8 mouse cellular contexts compared by ENCODE assay signal in the genomic region with DNA sequence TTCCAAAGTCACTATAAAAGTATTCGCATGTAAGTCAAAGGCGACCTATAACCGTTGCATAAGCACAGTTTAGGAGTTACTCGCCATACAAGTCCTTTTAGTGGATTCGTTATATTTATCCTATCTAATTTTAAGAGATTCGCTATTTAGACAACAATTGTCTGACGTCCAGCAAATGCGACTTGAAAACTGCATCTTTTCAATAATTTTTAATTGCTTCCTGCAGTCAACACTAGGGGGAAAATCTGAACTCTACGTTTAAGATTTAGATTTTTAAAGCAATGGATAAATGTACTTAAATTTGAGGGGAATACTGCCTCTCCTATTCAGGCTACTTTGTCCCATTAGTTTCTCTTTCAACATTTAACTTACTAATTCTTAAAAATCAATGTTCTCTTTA. TPM values are rescaled to one million over a fixed set of nuclear protein-coding genes. Genes with fewer than 3 reads are reported as not detected.
DNase-seq lines count a peak whose midpoint lies in the region; ATAC-seq and TF ChIP-seq lines count a peak whose summit lies in the region.

No protein-coding gene starts in this region.

- peaks cover 37% of the 10 kb centered on the region for H3K27me3 ChIP-seq in kidney, embryonic 15.5 days
- peaks cover 8% of the 10 kb centered on the region for H3K27me3 ChIP-seq in embryonic facial prominence, embryonic 15.5 days
- no peaks in the 10 kb centered on the region for H3K27me3 ChIP-seq in intestine, embryonic 15.5 days (replicated peaks)
- H3K27me3 ChIP-seq in myocyte (ENCODE audit: control insufficient read depth, insufficient read depth, insufficient read length) = peaks cover 14% of the 10 kb centered on the region

- no peaks in the 10 kb centered on the region for H3K9me3 ChIP-seq in kidney, embryonic 15.5 days (replicated peaks)
- H3K9me3 ChIP-seq in embryonic facial prominence, embryonic 15.5 days (replicated peaks) = no peaks in the 10 kb centered on the region
- no peaks in the 10 kb centered on the region for H3K9me3 ChIP-seq in intestine, embryonic 15.5 days

- no peaks in the 10 kb centered on the region for H3K36me3 ChIP-seq in kidney, embryonic 15.5 days
- H3K36me3 ChIP-seq in embryonic facial prominence, embryonic 15.5 days = no peaks in the 10 kb centered on the region
- no peaks in the 10 kb centered on the region for H3K36me3 ChIP-seq in intestine, embryonic 15.5 days
- H3K36me3 ChIP-seq in myocyte (ENCODE audit: control insufficient read depth, insufficient read depth) = no peaks in the 10 kb centered on the region

- ATAC-seq in kidney, embryonic 15.5 days (replicated peaks; ENCODE audit: low FRiP score) = no peak
- ATAC-seq in embryonic facial prominence, embryonic 15.5 days (ENCODE audit: insufficient number of reproducible peaks, low FRiP score, low TSS enrichment, low read depth) = no peak
- ATAC-seq in intestine, embryonic 15.5 days = peak; percentile 6; the same call in 1 of the 2 replicates

- H3K27ac ChIP-seq in kidney, embryonic 15.5 days = no peak overlapping the region
- no peak overlapping the region for H3K27ac ChIP-seq in embryonic facial prominence, embryonic 15.5 days (replicated peaks)
- H3K27ac ChIP-seq in intestine, embryonic 15.5 days = no peak overlapping the region

- H3K9ac ChIP-seq in kidney, embryonic 15.5 days = 0 out of 2 replicates have a peak overlapping the region, but pooled peaks have one; percentile 72
- no peak overlapping the region for H3K9ac ChIP-seq in embryonic facial prominence, embryonic 15.5 days
- no peak overlapping the region for H3K9ac ChIP-seq in intestine, embryonic 15.5 days

- H3K4me1 ChIP-seq in kidney, embryonic 15.5 days = peaks cover 13% of the 10 kb centered on the region
- peaks cover 14% of the 10 kb centered on the region for H3K4me1 ChIP-seq in embryonic facial prominence, embryonic 15.5 days
- 0 out of 2 replicates have a peak, but pooled peaks cover 5% of the 10 kb centered on the region for H3K4me1 ChIP-seq in intestine, embryonic 15.5 days (replicated peaks)

- no peak for TF ChIP-seq POLR2A in myocyte (IDR thresholded peaks at IDR 0.05; ENCODE audit: insufficient read length, low read depth)

- H3ac ChIP-seq in myocyte (ENCODE audit: control insufficient read depth, insufficient read length) = no peak overlapping the region

- H3K4me3 ChIP-seq in kidney, embryonic 15.5 days (replicated peaks) = peak overlapping the region; percentile 77
- peak overlapping the region; percentile 84 for H3K4me3 ChIP-seq in embryonic facial prominence, embryonic 15.5 days (replicated peaks)
- 0 out of 2 replicates have a peak overlapping the region, but pooled peaks have one; percentile 85 for H3K4me3 ChIP-seq in intestine, embryonic 15.5 days (replicated peaks)
- H3K4me3 ChIP-seq in myocyte = peak overlapping the region; percentile 26

- H3K79me2 ChIP-seq in myocyte (ENCODE audit: control insufficient read depth, insufficient read depth) = no peaks in the 10 kb centered on the region

- peak overlapping the region; percentile 98 for H3K4me2 ChIP-seq in kidney, embryonic 15.5 days
- peak overlapping the region; percentile 90 for H3K4me2 ChIP-seq in embryonic facial prominence, embryonic 15.5 days (replicated peaks)
- peak overlapping the region; percentile 89 for H3K4me2 ChIP-seq in intestine, embryonic 15.5 days (replicated peaks)
- peak overlapping the region; percentile 80 for H3K4me2 ChIP-seq in myocyte (ENCODE audit: low read depth)

- DNase-seq in kidney, adult 18-20 months = no peak
- no peak for DNase-seq in urinary bladder, adult 18-20 months (ENCODE audit: low spot score in 2 of 2)
- no peak for DNase-seq in thymus, postnatal 4 days
- no peak for DNase-seq in kidney, adult 9 months

- 37% methylated on average over 9 of the region's 9 CpGs for WGBS in kidney, embryonic 15.5 days
- 27% methylated on average over 9 of the region's 9 CpGs for whole genome bisulfite sequencing in embryonic facial prominence, embryonic 15.5 days
- WGBS in intestine, embryonic 15.5 days = 36% methylated on average over 9 of the region's 9 CpGs

TF ChIP-seq in myocyte, 11 proteins besides CTCF, POLR2A, EP300 and RAD21:
- TF ChIP-seq TCF3 (IDR thresholded peaks at IDR 0.05; ENCODE audit: insufficient read length, low read depth) (no peak), USF1 (IDR thresholded peaks at IDR 0.05; ENCODE audit: low read depth) (no peak), MYOD1 (IDR thresholded peaks at IDR 0.05; ENCODE audit: control insufficient read depth in 1 of 3, insufficient read length in 2 of 3, low read depth in 2 of 3) (no peak), MAX (IDR thresholded peaks at IDR 0.05; ENCODE audit: low read depth) (no peak), MYOG (IDR thresholded peaks at IDR 0.05; ENCODE audit: control insufficient read depth in 1 of 3, insufficient read depth in 1 of 3, insufficient read length in 2 of 3, low read depth in 2 of 3) (no peak), TCF12 (IDR thresholded peaks at IDR 0.05; ENCODE audit: insufficient read depth, poor library complexity, severe bottlenecking) (no peak), SRF (IDR thresholded peaks at IDR 0.05; ENCODE audit: control insufficient read depth, insufficient read length, low read depth) (no peak), POLR2AphosphoS2 (IDR thresholded peaks at IDR 0.05; ENCODE audit: insufficient read length, low read depth) (no peak), REST (IDR thresholded peaks at IDR 0.05; ENCODE audit: insufficient read depth, insufficient read length) (no peak), CEBPB (IDR thresholded peaks at IDR 0.05; ENCODE audit: insufficient read depth, poor library complexity, severe bottlenecking) (no peak), E2F4 (IDR thresholded peaks at IDR 0.05; ENCODE audit: insufficient read depth) (no peak)

RNA-seq across cellular contexts. Expression of gene Trpc1, which starts 0.6 kb away (rescaled TPM):
- 3.6 and 3.9 TPM in 2 replicates for polyA plus RNA-seq in kidney, embryonic 15.5 days (2015; fragmentation: Nextera tagmentation; extraction: Ambion mirVana)
- polyA plus RNA-seq in embryonic facial prominence, embryonic 15.5 days (2015; fragmentation: Nextera tagmentation; extraction: Ambion mirVana) = 2.9 and 3.3 TPM in 2 replicates
- 2.5 and 3.0 TPM in 2 replicates for polyA plus RNA-seq in intestine, embryonic 15.5 days (2015; fragmentation: Nextera tagmentation; extraction: Ambion mirVana)
- 0.96 TPM for polyA plus RNA-seq in myocyte (2012; fragmentation: generic; extraction: Trizol)

Comparison
In these comparisons a context has a peak if more than half of its experiments do, and no peak if none do; other contexts are left out.
1. H3K4me3 ChIP-seq: peak in every context shown above with its lines; median percentile 85 in intestine, embryonic 15.5 days; 84 in embryonic facial prominence, embryonic 15.5 days; 77 in kidney, embryonic 15.5 days; 26 in myocyte.